Mouse (Mus musculus): ENCODE results near the gene Rab21.

GRCm38 (mm10) chr10:115354553-115354952 is 39.2 kb upstream of the Rab21 start:
- TF ChIP-seq POLR2A (IDR thresholded peaks at IDR 0.05; ENCODE audit: low read depth, low read length) (no peak), CTCF (conservative IDR thresholded peaks at IDR 0.05; ENCODE audit: insufficient read depth, insufficient read length, low read depth, low read length) (no peak)

Data from kidney, adult 2 months (tissue).